Mouse (Mus musculus): ENCODE data around the gene Nat8l.

DNA sequence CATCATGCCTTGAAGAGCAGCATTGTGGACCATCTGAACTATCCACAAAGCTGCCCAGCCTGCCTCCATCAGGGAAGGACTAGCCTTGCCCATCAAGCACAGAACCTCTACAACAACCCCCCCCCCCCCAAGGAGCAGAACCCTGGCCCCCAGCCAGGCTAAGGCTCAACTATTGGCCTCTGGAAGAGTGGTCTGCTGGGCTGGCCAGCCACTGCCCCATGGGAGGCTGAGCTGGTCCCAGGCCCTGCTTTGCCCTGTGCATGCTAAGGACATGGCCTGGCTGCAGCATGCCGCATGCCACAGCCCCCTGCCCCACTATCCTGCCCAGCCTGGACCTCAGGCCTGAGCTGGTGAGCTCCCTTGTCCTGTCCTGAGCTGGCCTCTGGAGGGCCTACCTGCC, 5.6 kb downstream of the Nat8l start:
- TF ChIP-seq CTCF (IDR thresholded peaks at IDR 0.05; ENCODE audit: extremely low read depth, insufficient read length, insufficient replicate concordance, low read depth, low read length) = no peak
- no peak for TF ChIP-seq POLR2A (IDR thresholded peaks at IDR 0.05; ENCODE audit: low read depth, low read length)
